Mouse (Mus musculus) bone marrow, adult 2 months (tissue): ENCODE data around the gene Cd151.

ENCODE experiments used
- CTCF ChIP-seq: fragments of 200-500 bp; IDR thresholded peaks from 2 replicates; pipeline ENCODE4 v1.5.1; 2011; ENCODE audit warnings: low read length, control low read depth; ENCODE audit not compliant: control insufficient read depth, insufficient read depth
- POLR2A ChIP-seq: fragments of 200-500 bp; IDR thresholded peaks from 2 replicates; pipeline ENCODE4 v1.6.1; 2011; ENCODE audit warnings: low read depth, mild to moderate bottlenecking, control low read depth, low read length, borderline replicate concordance; ENCODE audit not compliant: control insufficient read depth

DNA sequence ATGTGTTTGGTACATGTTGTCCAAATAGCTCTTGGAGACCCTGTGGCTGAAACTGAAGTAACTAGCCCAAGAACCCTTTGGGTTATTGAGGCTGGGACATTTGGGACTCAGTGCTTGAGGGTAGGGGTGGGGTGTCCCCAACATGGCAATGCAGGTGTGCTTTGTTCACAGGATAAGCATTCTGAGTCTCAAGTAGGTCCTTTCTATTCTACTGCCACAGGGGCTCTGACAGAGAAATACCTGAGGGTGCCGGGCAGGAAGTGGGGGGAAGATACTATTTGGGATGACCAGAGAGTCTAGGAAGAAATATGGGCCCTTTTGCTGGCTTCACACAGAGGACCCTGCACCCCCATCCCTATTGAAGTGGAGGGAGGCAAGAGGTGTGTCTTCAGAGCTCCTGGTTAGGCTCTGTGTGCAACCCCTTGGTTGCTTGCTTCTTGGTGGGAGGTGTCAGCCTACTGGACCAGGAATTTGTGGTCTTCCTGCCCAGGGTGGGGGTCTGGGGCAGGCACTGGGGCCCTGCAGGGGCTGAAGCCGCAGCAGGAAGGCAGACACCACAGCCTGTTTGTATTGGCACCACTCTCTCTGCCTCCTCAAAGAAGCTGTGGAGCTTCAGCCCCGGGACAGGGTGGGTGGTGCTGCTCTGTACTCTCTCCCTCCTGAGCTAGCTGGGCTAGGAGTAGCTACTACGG, 10.5 kb downstream of the Cd151 start:
- no peak for TF ChIP-seq CTCF
- no peak for TF ChIP-seq POLR2A
